Mouse (Mus musculus) naive thymus-derived CD4-positive, alpha-beta T cell, adult 2 months (primary cell): ENCODE data around the gene Mipol1.
A peak's percentile ranks its signal among the peaks of the same experiment; 100 is the strongest.
"Not testable (repeated sequence)": the region's sequence is repeated elsewhere in the genome, so short reads cannot be mapped to it uniquely, and the experiment has no call there.

Experiments
- DNase-seq: peaks from one replicate; pipeline ENCODE4 v3.0.0-alpha.2; 2011; ENCODE audit warnings: low read depth

The Mipol1 gene

GRCm38 (mm10) chr12:57230192-57230706 lies at the start of gene Mipol1, which contains the start of gene Prps1l3:
Gene Mipol1, plus strand, starts transcription at chr12:57230427.
Gene Prps1l3, plus strand, starts transcription at chr12:57230412.
- peak; percentile 97 for DNase-seq

DNA sequence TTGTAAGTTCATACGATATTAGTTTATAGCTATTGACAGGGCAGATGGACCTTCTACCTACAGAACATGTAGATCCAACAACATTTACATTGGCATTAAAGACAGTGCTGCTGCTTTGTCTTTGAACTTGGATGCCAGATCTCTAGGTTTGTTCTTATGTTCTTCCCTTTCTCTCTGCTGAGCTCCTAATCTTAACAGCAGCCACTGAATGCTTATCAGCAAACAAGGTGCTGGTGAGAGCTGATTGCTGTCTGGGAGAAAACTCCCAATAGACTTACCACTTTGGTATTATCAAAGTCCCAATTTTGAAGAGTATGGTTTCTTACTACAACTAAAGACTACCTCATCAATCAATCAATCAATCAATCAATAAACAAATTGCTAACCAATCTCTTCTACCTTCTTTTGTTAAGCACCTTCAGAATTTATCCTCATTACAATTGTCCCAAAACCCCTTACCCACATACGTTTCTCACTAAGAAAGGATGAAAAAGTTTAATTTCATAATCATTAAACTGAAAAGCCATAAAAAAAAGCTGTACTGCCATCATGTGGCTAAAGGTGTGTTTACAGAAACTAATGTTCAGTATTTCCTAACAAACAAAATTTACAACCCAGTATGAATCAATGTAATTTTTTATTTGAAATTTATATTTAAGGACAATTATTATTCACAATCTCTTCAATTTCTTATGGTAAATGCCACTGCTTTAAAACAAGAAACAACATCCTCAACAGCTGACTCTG lies 45.7 kb upstream of the Mipol1 start:
- no peak for DNase-seq

DNA sequence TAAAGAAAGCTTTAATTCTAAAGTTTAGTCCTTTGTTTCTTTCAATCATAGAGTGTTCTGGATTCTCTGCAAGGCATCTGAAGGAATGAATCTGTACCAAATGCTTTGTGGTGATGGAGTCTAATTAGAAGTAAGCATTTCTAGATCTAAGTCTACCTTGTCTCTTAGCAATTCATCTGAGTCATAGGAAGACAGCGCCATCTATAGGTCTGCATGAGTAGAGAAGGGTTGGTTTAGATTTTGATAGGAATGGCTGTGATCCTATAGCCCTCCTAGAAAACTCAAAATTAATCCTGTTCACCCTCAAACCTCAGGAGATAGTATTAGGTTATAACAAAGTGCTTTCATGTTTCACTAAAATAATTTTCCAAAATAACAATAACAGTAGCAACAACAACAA lies 44.8 kb upstream of the Mipol1 start:
- no peak for DNase-seq

DNA sequence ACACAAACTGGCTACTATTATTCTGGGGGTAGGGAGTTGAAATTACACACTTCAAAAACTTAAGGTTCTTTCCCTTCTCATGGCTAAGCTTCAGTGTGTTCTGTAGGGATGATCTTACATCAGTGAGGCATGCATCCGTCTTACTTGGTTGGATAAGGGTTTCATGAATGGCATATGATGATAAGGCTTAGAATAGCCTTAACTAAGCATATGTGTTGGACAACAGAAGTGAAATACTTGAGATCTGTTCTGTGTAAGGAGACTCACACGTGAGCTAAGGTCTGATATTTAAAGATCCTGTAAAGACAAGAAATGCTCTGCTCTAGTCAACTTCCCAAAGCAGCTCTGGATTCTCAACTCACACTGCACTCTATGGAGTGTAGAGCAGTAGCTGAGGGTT lies 44.1 kb upstream of the Mipol1 start:
- no peak for DNase-seq

DNA sequence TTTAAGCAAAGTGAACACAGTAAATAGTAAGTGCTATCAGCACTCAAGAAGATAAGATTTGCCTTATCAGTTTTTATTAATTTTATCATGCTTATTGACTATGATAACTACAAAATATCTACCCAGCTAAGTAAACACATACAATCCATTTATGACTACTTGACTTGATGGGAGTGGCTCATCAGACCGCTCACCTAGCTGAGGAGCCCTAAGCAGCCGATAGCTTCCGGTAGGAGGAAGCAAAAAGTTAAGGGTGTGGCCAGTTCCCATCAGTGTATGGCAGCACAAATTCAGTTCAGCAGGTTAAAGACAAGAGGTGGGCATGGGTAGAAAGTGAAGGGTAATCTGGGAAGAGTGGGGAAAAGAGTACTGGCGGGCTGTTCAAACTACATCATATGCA lies 43.2 kb upstream of the Mipol1 start:
- no peak for DNase-seq

DNA sequence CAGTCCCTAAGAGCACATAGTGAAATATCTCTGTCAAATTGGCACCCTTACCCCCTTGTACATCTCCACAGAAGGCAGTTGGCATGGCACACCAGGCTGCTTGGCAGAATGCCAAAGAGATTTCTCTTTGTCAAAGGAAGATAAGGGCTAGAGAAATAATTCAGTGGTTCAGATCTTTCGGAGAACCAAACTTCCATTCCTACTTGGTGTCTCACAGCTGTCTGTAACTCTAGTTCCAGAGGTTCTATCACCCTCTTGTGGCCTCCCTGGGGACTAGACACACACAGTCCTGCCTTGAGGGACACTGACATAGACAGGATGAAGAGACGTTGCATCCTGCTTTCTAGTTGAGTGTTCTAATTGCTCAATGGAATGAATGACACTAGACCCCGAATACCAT lies 35.6 kb upstream of the Mipol1 start:
- no peak for DNase-seq

DNA sequence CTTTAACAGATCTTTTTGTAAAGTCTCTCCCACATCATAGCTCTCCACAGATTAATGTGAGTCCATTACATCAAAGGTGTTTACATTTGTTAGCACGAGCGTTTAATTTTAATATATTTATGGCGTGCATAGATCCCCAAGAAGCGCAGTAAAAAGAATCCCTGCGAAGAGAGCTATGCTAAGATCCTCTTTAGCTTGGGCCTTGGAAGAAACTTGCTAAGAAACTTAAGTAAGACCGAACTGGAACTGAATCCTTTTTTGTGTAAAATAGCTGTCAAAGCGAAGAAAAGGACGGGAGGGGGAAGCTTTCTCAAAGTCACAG lies 34.0 kb upstream of the Mipol1 start:
- DNase-seq = no peak

DNA sequence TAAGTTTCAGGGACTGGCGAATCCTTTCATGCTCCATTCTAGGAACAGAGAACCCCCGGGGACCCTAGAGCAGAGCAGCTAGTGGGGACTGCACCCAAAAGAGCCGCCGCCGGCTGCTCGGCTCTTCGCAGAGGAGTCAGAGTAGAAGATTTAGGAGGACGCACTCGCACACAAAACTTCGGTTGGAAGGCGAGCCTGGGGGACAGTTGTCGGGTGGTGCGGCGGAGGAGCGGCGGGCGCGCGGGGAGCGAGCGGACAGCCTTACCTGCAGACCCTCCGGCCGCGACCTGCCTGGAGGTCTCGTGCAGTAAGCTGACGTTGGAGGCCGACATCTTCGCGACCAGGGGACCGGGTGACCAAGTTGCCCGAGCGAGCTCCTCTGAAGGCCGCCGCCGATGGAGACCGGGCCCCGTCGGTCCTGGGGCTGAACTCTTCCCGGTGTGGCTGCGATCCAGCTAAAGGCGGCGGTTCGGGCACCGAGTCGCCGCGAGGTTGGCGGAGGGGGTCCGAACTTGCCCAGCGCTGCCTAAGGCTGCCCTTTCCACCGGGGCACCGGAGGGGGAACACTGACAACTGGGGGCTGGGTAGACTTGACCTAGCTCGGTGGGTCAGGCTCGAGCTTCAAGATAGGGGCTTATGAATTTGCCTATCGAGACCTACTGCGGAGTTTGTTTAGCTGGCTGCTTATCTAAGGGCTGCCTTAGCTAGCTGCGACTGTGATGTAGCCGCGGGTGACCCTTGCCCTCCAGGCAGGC lies 33.4 kb upstream of the Mipol1 start:
- no peak for DNase-seq

DNA sequence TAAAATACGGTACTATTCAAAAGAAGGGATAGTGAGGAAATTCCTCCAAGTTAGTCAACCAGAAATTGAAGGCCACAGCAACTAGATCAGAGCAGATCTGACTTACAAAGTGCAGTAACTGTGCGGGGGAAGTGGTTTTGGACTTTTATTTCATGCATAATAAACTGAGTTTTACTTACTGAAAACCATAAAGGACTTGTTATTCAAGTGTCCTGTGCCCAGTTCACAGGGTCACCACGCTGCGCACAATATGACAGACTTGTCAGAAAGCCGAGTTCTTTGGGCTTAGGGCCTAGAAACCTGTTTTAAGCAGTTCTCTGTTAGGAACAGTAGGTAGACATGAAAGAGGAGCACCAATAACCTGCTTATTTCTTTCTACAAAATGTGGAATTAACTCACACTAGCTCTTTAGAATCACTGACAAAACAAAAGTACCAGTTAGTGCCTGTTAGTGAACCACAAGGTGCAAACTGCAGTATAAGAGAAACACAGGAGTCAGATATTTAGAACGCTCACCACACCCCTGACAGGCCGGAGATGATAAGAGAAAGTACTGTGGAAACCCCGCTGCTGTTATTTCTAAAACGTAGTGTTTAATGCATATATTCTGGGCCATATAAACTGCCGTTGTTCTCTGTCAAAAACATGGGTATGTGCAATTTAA lies 32.7 kb upstream of the Mipol1 start, which contains the start of gene Slc25a21:
Gene Slc25a21 (minus strand): TSS at position 110 of the 664 bp plus-strand sequence.
- DNase-seq = no peak

- DNase-seq = no peak
Measured at GRCm38 (mm10) chr12:57198269-57198668, 32.0 kb upstream of the Mipol1 start.

DNA sequence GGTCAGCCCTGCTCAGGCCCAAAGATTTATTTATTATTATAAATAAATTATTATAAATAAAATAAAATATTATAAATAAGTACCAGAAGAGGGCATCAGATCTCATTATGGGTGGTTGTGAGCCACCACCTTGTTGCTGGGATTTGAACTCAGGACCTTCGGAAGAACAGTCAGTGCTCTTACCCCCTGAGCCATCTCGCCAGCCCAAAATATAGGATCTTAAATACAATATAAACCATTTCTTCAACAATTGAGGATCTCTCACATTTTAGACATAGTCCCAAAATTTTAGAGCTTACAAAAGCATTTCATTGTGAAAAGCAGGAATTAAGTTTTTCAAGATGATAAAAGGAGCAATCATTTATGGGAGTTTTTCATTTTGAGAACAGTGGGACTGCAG lies 30.8 kb upstream of the Mipol1 start:
- DNase-seq = no peak

DNA sequence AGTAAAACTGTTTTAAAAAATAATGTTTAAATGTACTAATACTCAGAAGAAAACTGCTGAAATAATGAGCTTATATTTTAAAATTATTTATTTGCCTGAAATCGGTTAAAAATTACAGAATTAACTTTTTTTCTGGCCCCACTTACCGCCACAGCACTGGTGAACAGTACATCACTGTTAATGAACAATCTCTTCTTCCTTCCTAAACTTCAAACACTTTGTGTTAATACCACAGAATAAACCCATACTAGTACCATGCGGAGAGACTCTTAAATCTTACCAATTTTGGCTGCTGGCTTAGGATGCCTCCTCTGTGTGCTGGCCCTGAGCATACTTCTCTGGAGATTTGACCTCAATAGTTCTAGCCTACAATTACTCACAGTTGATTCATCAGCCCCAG lies 28.3 kb upstream of the Mipol1 start:
- DNase-seq = no peak

GRCm38 (mm10) chr12:57204276-57204851 lies 25.9 kb upstream of the Mipol1 start:
- peak; percentile 30 for DNase-seq

- peak; percentile 51 for DNase-seq
Measured at GRCm38 (mm10) chr12:57211353-57212311, 18.6 kb upstream of the Mipol1 start.

DNA sequence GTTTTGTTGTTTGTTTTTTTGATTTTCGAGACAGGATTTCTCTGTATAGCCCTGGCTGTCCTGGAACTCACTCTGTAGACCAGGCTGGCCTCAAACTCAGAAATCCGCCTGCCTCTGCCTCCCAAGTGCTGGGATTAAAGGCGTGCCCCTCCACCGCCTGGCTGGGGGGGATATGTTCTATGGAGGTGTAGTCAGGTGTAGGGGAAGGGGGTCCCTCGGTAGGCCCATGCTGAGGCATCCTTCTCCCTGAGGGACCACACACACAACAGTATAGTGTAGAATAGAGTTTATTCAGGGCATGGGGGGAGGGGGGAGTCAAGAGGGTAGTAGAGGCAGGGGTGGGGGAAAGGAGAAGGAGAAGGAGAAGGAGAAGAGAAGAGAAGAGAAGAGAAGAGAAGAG lies 17.8 kb upstream of the Mipol1 start:
- DNase-seq = not testable (repeated sequence)

DNA sequence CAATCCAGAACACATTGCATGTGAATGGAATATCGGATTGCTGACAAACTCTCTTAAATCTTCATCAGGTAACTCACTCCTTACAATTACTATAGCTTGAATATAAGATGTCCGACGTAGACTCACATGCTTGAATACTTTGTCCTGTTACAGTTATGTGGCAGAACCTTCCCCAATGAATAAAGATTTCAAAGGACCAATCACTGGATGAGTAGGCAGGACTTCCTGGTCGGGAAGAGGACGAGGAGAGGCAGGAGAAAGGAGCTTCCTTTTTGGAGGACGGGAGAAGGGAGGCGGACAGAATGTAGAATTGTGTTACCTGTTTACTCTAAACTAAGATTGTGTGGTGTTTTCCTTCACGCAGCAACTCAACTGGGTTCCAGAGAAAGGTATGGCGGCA lies 3.8 kb upstream of the Mipol1 start:
- DNase-seq = no peak

DNA sequence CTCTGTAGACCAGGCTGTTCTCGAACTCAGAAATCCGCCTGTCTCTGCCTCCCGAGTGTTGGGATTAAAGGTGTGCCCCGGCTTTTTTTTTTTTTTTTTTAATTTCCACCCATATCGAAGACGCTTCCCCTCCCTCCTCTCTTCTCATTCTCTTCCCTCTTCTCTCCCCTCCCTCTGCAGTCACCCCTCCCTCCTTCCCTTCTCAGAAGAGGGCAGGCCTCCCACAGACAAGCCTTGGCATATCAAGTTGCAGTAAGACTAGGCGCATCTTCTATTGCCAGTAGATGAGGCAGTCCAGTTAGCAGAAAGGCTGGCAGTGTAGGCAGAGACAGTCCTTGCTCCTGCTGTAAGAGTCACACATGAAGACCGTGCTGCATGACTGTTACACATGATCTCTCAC lies 2.5 kb upstream of the Mipol1 start:
- no peak for DNase-seq

DNA sequence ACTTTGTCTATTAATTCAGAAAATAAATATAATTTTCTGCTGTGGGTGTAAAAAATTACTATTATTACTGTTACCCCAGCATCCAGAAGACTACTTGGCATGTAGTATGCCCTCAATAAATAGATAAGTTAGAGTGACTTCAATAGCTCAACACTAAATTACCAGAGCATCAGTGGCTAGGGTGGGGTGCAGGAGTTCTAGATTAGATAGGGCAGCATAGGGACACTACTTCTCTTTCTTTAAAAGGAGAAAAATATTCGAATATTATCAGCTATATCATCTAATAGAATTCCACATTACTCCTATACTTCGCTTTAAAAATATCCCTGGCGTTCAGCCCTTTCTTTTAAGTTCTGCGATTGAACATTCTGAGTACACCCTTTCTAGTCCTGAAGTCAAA lies 524 bp upstream of the Mipol1 start:
- no peak for DNase-seq

DNA sequence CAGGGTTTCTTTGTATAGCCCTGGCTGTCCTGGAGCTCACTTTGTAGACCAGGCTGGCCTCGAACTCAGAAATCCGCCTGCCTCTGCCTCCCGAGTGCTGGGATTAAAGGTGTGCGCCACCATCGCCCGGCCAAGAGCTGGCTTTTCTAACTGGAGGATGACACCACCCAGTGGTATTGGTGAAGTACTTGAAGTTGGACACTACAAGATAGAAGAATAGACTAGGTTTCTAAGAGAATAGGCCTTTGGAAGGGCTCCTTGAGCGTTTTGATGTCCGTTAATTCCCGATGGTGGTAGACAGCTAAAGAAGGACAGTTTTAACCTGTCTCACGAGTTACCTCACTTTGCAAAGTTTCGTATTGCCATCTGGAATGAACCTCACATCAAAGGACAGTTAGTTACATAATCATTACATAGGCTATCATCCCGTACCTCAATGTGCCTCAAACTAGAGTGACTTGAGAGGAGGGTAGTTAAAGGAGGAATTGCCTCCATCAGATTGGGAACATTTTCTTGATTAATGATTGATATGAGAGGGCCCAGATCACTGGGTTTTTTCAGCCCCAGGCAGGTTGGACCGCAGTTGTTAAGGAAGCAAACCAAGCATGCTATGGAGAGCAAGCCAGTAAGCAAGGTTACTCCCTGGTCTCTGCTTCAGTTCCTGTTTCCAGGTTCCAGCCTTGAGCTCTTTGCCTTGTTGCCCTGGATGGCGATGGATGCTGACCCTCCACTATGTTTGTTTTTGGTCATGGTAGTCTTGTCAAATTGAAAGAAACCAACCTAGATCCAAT lies 1.1 kb downstream of the Mipol1 start:
- peak; percentile 61 for DNase-seq

DNA sequence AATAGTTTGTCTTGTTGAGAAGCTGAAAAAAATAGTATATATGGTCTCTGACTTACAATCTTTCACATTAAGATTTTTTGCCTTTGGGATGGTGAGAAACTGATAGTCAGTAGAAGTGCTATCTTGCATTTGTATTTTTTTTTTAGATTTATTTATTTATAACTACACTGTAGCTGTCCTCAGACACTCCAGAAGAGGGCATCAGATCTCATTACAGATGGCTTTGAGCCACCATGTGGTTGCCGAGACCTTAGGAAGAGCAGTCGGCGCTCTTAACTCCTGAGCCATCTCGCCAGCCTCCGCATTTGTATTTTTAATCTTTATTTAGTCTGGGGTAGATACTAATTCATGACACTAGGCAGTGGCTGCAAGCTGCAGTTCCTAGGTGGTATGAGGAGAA lies 3.2 kb downstream of the Mipol1 start:
- DNase-seq = no peak
